Mouse (Mus musculus): Measurements from ENCODE around the gene Ttc23l. TPM values are rescaled to one million over a fixed set of nuclear protein-coding genes. Genes with fewer than 3 reads are reported as not detected.

Gene Ttc23l
- not detected in 2 replicates for polyA plus RNA-seq (2015; fragmentation: Nextera tagmentation; extraction: Ambion mirVana)

DNA sequence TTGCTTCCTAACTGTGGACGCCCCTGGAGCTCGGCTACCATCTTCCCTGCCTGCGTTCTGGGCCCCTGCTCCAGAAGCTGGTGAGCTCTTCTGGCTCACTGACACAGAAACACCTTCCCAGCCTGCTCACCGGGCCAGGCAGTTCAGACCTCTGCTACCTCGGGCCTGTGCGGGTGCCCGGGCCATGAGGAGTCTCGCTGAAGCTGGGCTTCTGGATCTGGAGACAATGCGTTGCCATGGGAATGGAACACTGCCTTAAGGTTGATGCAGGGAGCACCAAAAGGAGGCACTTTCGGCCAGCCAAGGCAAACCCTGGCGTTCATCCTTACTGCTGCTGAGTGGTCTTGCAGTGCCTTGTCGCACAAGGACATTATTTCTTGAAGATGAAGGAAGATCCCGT lies at the start of gene Ttc23l:
Ttc23l (minus strand) TSS at position 204 of the 400 bp plus-strand sequence.
- Histone ChIP-seq H3K27me3 (no peaks in the 10 kb centered on the region), H3K9me3 (no peaks in the 10 kb centered on the region), H3K4me2 (no peak within 1 kb of the TSS), H3K36me3 (no peaks in the 10 kb centered on the region), H3K9ac (no peak within 1 kb of the TSS), H3K4me1 (no peaks in the 10 kb centered on the region), H3K4me3 (no peak within 1 kb of the TSS), H3K27ac (no peak within 1 kb of the TSS)
- WGBS = 89% methylated on average over 13 of the region's 13 CpGs
- no peak for ATAC-seq (ENCODE audit: insufficient number of reproducible peaks, insufficient read depth, low FRiP score, low TSS enrichment, low read depth)

GRCm38 (mm10) chr15:10599413-10599812 lies 40.9 kb upstream of the Ttc23l start:
- 50% methylated on average over 7 of the region's 7 CpGs for WGBS
- Histone ChIP-seq H3K4me1 (peaks cover 82% of the 10 kb centered on the region), H3K4me2 (peak overlapping the region; percentile 33; the same call in 1 of the 2 replicates), H3K9ac (no peak overlapping the region), H3K27me3 (no peaks in the 10 kb centered on the region), H3K4me3 (no peak overlapping the region), H3K27ac (peak overlapping the region; percentile 97), H3K9me3 (peaks cover 7% of the 10 kb centered on the region; the same call in 1 of the 2 replicates), H3K36me3 (peaks cover 13% of the 10 kb centered on the region)
- ATAC-seq (ENCODE audit: insufficient number of reproducible peaks, insufficient read depth, low FRiP score, low TSS enrichment, low read depth) = no peak

DNA sequence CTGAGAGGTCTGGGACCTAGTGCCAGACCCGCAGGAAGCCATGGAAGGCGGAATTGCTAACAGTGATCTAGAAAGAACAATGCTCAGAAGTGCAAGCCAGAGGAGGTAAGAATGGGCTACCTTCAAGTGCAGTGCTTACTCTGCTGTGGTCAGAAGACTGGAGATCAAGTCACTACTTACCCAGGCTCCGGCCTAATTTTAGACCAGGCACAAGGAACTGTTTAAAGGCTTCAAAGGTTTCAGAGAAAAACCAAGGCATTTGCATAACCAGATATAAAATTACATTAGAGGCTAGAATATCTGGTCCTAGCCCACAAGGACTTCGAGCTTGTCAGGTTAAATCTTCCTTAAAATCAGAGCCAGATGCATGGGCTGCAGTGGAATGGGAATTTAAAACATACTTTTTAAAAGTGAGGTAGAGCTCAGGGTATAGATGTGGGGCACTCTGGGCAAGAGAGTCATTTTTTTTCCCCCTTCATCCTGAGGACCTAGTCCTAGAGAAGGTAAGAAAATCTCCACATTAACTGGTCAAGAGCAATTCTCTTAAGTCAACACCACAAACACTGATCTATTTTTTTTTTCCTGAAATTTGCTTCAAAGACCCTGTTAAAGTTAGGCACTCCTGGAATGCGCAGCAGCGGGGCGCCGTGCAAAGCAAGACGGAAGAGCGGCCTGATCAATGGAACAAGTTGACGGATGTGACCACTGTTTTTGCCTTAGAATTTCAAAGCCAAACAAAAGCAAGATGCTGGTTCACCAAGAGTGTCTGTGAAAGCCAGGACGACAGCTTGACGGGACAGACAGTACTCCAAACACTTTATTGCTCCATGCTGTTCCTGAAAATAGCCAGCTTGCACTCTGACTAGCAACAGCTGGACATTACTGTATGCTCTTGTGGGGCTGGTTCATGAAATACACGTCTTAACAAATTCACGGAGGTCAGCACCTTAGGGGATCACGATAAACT lies 40.1 kb upstream of the Ttc23l start:
- ATAC-seq (ENCODE audit: insufficient number of reproducible peaks, insufficient read depth, low FRiP score, low TSS enrichment, low read depth) = peak; percentile 78

DNA sequence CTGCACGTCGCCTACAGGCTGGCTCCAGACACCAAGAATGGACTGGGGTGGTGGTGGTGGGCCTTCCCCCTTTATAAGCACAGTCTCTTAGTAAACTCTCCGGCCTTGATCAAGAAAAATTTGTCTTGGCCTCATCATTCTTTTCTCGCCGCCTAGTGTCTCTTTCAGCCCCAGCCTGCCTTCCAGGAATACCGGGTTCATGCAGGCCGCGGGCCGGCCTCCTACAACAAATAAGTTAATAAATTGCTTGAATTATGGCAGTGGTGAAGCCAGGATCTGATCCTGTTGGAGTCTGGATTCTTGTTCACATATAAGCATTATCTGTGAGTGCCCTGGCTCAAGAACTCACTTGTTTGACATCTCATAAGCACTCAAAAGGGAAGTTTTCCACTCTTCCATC lies 38.4 kb upstream of the Ttc23l start:
- H3K27ac ChIP-seq = peak overlapping the region; percentile 97
- H3K9me3 ChIP-seq = no peaks in the 10 kb centered on the region
- peaks cover 21% of the 10 kb centered on the region for H3K36me3 ChIP-seq
- H3K9ac ChIP-seq = no peak overlapping the region
- H3K27me3 ChIP-seq = no peaks in the 10 kb centered on the region
- 93% methylated on average over 9 of the region's 9 CpGs for WGBS
- no peak for ATAC-seq (ENCODE audit: insufficient number of reproducible peaks, insufficient read depth, low FRiP score, low TSS enrichment, low read depth)
- H3K4me3 ChIP-seq = no peak overlapping the region
- H3K4me1 ChIP-seq = peaks cover 93% of the 10 kb centered on the region
- no peak overlapping the region for H3K4me2 ChIP-seq

More for the DNA sequence above, 40.1 kb upstream of the Ttc23l start:
- WGBS = 16% methylated on average over 16 of the region's 16 CpGs
- H3K4me2 ChIP-seq = peak overlapping the region; percentile 33
- H3K36me3 ChIP-seq = peaks cover 11% of the 10 kb centered on the region
- H3K9ac ChIP-seq = peak overlapping the region; percentile 11; the same call in 1 of the 2 replicates
- peaks cover 88% of the 10 kb centered on the region for H3K4me1 ChIP-seq
- H3K27ac ChIP-seq = peak overlapping the region; percentile 97
- no peaks in the 10 kb centered on the region for H3K9me3 ChIP-seq
- no peak overlapping the region for H3K4me3 ChIP-seq
- no peaks in the 10 kb centered on the region for H3K27me3 ChIP-seq

DNA sequence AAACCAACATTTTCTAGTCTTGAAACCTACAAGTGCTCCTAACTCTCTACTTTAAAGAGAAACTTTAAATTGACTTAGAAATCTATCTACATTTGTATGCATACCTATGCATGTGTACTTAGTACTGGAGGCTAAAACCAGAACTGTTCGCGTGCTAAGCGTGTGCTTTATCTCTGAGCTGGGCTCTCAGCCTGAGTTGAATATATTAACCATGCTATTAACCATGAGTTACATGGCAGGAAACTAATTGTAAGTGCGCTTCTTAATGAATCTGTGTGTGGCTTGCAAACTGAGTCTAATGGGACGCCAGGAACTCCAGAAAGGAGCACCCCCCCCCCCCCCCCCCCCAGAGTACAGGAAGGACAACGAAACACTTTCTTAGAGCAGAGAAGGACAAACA lies 36.9 kb upstream of the Ttc23l start:
- Histone ChIP-seq H3K9me3 (no peaks in the 10 kb centered on the region), H3K27me3 (no peaks in the 10 kb centered on the region), H3K27ac (peak overlapping the region; percentile 97), H3K4me1 (peaks cover 80% of the 10 kb centered on the region), H3K4me3 (no peak overlapping the region), H3K36me3 (peaks cover 21% of the 10 kb centered on the region), H3K9ac (no peak overlapping the region), H3K4me2 (no peak overlapping the region)
- no peak for ATAC-seq (ENCODE audit: insufficient number of reproducible peaks, insufficient read depth, low FRiP score, low TSS enrichment, low read depth)
- WGBS = 70% methylated on average over 6 of the region's 6 CpGs

- Histone ChIP-seq H3K4me1 (peaks cover 75% of the 10 kb centered on the region), H3K27me3 (no peaks in the 10 kb centered on the region), H3K9ac (no peak overlapping the region), H3K36me3 (peaks cover 21% of the 10 kb centered on the region), H3K4me3 (no peak overlapping the region), H3K4me2 (no peak overlapping the region), H3K27ac (peak overlapping the region; percentile 97), H3K9me3 (no peaks in the 10 kb centered on the region)
- 49% methylated on average over 10 of the region's 10 CpGs for WGBS
- ATAC-seq (ENCODE audit: insufficient number of reproducible peaks, insufficient read depth, low FRiP score, low TSS enrichment, low read depth) = no peak
Observed at GRCm38 (mm10) chr15:10594910-10595309, 36.4 kb upstream of the Ttc23l start.

- Histone ChIP-seq H3K4me3 (no peak overlapping the region), H3K27me3 (no peaks in the 10 kb centered on the region), H3K4me2 (no peak overlapping the region), H3K9me3 (no peaks in the 10 kb centered on the region), H3K9ac (no peak overlapping the region), H3K4me1 (peaks cover 57% of the 10 kb centered on the region), H3K27ac (peak overlapping the region; percentile 58), H3K36me3 (peaks cover 34% of the 10 kb centered on the region)
- WGBS = 83% methylated on average over 6 of the region's 6 CpGs
- ATAC-seq (ENCODE audit: insufficient number of reproducible peaks, insufficient read depth, low FRiP score, low TSS enrichment, low read depth) = no peak
Observed at GRCm38 (mm10) chr15:10593094-10593493, 34.6 kb upstream of the Ttc23l start.

DNA sequence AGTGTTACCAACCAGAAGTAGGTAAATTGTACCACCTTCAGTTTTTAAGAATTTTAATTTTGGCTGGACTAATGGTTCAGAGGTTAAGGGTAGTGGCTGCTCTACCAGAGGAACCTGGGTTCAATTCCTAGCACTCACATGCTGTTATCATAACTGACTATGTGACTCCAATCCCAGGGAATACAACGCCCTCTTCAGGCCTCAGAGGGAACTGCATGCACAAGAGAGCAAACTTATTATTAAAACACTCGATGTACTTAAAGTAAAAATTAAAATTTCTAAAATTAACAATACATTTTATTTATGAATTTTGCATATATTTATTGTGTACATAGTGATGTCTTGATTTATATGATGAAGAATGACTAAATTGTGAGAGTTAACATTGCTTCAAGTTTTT lies 28.1 kb upstream of the Ttc23l start:
- H3K4me3 ChIP-seq = no peak overlapping the region
- H3K9me3 ChIP-seq = no peaks in the 10 kb centered on the region
- WGBS = 86% methylated on average over 2 of the region's 2 CpGs
- H3K36me3 ChIP-seq = peaks cover 44% of the 10 kb centered on the region
- ATAC-seq (ENCODE audit: insufficient number of reproducible peaks, insufficient read depth, low FRiP score, low TSS enrichment, low read depth) = no peak
- H3K9ac ChIP-seq = no peak overlapping the region
- no peak overlapping the region for H3K4me2 ChIP-seq
- H3K4me1 ChIP-seq = no peaks in the 10 kb centered on the region
- H3K27ac ChIP-seq = no peak overlapping the region
- H3K27me3 ChIP-seq = no peaks in the 10 kb centered on the region

- no peaks in the 10 kb centered on the region for H3K27me3 ChIP-seq
- no peaks in the 10 kb centered on the region for H3K4me1 ChIP-seq
- no peaks in the 10 kb centered on the region for H3K9me3 ChIP-seq
- H3K9ac ChIP-seq = no peak overlapping the region
- H3K36me3 ChIP-seq = peaks cover 43% of the 10 kb centered on the region
- H3K4me2 ChIP-seq = no peak overlapping the region
- 85% methylated on average over 10 of the region's 10 CpGs for WGBS
- ATAC-seq (ENCODE audit: insufficient number of reproducible peaks, insufficient read depth, low FRiP score, low TSS enrichment, low read depth) = no peak
- no peak overlapping the region for H3K4me3 ChIP-seq
- no peak overlapping the region for H3K27ac ChIP-seq
Observed at GRCm38 (mm10) chr15:10584359-10585187, 26.1 kb upstream of the Ttc23l start.

DNA sequence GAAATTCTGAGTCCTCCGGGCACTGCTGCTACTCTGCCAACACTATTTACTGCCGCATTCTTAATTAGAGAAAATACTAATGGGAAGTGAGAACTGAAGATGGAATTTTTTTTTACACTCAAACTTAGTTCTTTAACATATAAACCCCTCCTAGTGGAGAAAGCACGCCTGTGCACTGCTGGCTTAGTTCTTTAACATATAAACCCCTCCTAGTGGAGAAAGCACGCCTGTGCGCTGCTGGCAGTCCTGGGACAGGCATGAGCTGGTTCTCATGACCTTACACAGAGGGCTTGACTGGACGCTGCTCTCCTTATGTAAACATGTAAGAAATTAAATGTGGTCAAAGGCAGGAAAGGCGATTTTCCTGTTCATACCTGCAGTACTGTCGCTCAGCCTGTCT lies 24.9 kb upstream of the Ttc23l start:
- WGBS = 44% methylated on average over 8 of the region's 8 CpGs
- Histone ChIP-seq H3K9ac (no peak overlapping the region), H3K4me2 (no peak overlapping the region), H3K9me3 (no peaks in the 10 kb centered on the region), H3K4me3 (no peak overlapping the region), H3K4me1 (no peaks in the 10 kb centered on the region), H3K27me3 (no peaks in the 10 kb centered on the region), H3K36me3 (peaks cover 41% of the 10 kb centered on the region), H3K27ac (no peak overlapping the region)
- ATAC-seq (ENCODE audit: insufficient number of reproducible peaks, insufficient read depth, low FRiP score, low TSS enrichment, low read depth) = no peak

- peak overlapping the region; percentile 12; the same call in 1 of the 2 replicates for H3K27ac ChIP-seq
- H3K36me3 ChIP-seq = peaks cover 54% of the 10 kb centered on the region
- no peak overlapping the region for H3K4me2 ChIP-seq
- H3K4me3 ChIP-seq = no peak overlapping the region
- no peaks in the 10 kb centered on the region for H3K4me1 ChIP-seq
- 92% methylated on average over 3 of the region's 3 CpGs for WGBS
- no peak overlapping the region for H3K9ac ChIP-seq
- no peaks in the 10 kb centered on the region for H3K27me3 ChIP-seq
- ATAC-seq (ENCODE audit: insufficient number of reproducible peaks, insufficient read depth, low FRiP score, low TSS enrichment, low read depth) = no peak
- H3K9me3 ChIP-seq = no peaks in the 10 kb centered on the region
Observed at GRCm38 (mm10) chr15:10579159-10579558, 20.7 kb upstream of the Ttc23l start.

Data from embryonic facial prominence, embryonic 13.5 days (tissue).